Mouse (Mus musculus) thymus, adult 2 months (tissue): Measurements from ENCODE around the gene Gpr25.

Experiments used
- CTCF ChIP-seq: fragments of 200-500 bp; IDR thresholded peaks from 2 replicates; pipeline ENCODE4 v1.5.1; 2012; ENCODE audit warnings: mild to moderate bottlenecking, control low read depth, low read length, moderate library complexity, borderline replicate concordance; ENCODE audit not compliant: control insufficient read depth, poor library complexity, insufficient read depth; ENCODE audit errors: extremely low read depth
- POLR2A ChIP-seq: fragments of 200-500 bp; IDR thresholded peaks from 2 replicates; pipeline ENCODE4 v1.6.1; 2012; ENCODE audit warnings: mild to moderate bottlenecking, low read length, control low read depth, moderate library complexity; ENCODE audit not compliant: control insufficient read depth, poor library complexity, insufficient read depth; ENCODE audit errors: extremely low read depth

GRCm38 (mm10) chr1:136260635-136261238 is at the start of gene Gpr25:
- TF ChIP-seq CTCF (no peak), POLR2A (no peak)
